ENCODE assay signal across 15 mouse cellular contexts in genomic region chr1:162243651-162243990, GRCm38 (mm10).
DNase-seq lines count a peak whose midpoint lies in the region; ATAC-seq and TF ChIP-seq lines count a peak whose summit lies in the region.
"Had no signal": no experiment of that assay in that cellular context is flagged by ENCODE, and none has a peak within 500 bp of the region (broad histone marks: within the 10 kb centered on the region; RNA-seq: fewer than 3 reads in every experiment).

No protein-coding gene starts in this region.

- 23% methylated on average over 2 of the region's 2 CpGs for WGBS in intestine, embryonic 14.5 days
- WGBS in intestine, postnatal 0 days: 51% methylated on average over 2 of the region's 2 CpGs
- WGBS in midbrain, postnatal 0 days: 57% methylated on average over 2 of the region's 2 CpGs
- WGBS in midbrain, embryonic 13.5 days: 68% methylated on average over 2 of the region's 2 CpGs
- WGBS in embryonic facial prominence, embryonic 13.5 days: 13% methylated on average over 2 of the region's 2 CpGs
- 30% methylated on average over 2 of the region's 2 CpGs for WGBS in stomach, embryonic 15.5 days

- H3K27me3 ChIP-seq in intestine, embryonic 14.5 days (replicated peaks; ENCODE audit: control insufficient read depth, insufficient read depth, low read length): no peaks in the 10 kb centered on the region
- no peaks in the 10 kb centered on the region for H3K27me3 ChIP-seq in intestine, postnatal 0 days (replicated peaks; ENCODE audit: control insufficient read depth, insufficient read depth, low read length)
- H3K27me3 ChIP-seq in midbrain, postnatal 0 days (ENCODE audit: insufficient read depth, low read length): no peaks in the 10 kb centered on the region
- no peaks in the 10 kb centered on the region for H3K27me3 ChIP-seq in midbrain, embryonic 13.5 days
- no peaks in the 10 kb centered on the region for H3K27me3 ChIP-seq in embryonic facial prominence, embryonic 13.5 days
- no peaks in the 10 kb centered on the region for H3K27me3 ChIP-seq in stomach, embryonic 15.5 days (replicated peaks)
- H3K27me3 ChIP-seq: neural tube, embryonic 15.5 days had no signal

- no peak for TF ChIP-seq CTCF in intestine, postnatal 0 days (IDR thresholded peaks at IDR 0.05; ENCODE audit: low read depth)
- TF ChIP-seq CTCF in midbrain, postnatal 0 days (IDR thresholded peaks at IDR 0.05): no peak

- no peak overlapping the region for H3K4me2 ChIP-seq in intestine, embryonic 14.5 days (ENCODE audit: low read length)
- no peak overlapping the region for H3K4me2 ChIP-seq in intestine, postnatal 0 days (replicated peaks; ENCODE audit: low read depth)
- no peak overlapping the region for H3K4me2 ChIP-seq in midbrain, postnatal 0 days (ENCODE audit: low read depth, low read length, poor library complexity, severe bottlenecking)
- no peak overlapping the region for H3K4me2 ChIP-seq in midbrain, embryonic 13.5 days (replicated peaks)
- H3K4me2 ChIP-seq in embryonic facial prominence, embryonic 13.5 days: no peak overlapping the region
- no peak overlapping the region for H3K4me2 ChIP-seq in stomach, embryonic 15.5 days
- H3K4me2 ChIP-seq: midbrain, embryonic 11.5 days; neural tube, embryonic 15.5 days had no signal

- H3K36me3 ChIP-seq in intestine, embryonic 14.5 days (ENCODE audit: control insufficient read depth, insufficient read depth, low read length): no peaks in the 10 kb centered on the region
- H3K36me3 ChIP-seq in intestine, postnatal 0 days (ENCODE audit: control insufficient read depth, insufficient read depth): no peaks in the 10 kb centered on the region
- H3K36me3 ChIP-seq in midbrain, postnatal 0 days (ENCODE audit: insufficient read depth, low read length): no peaks in the 10 kb centered on the region
- H3K36me3 ChIP-seq in midbrain, embryonic 13.5 days: no peaks in the 10 kb centered on the region
- H3K36me3 ChIP-seq in embryonic facial prominence, embryonic 13.5 days: no peaks in the 10 kb centered on the region
- no peaks in the 10 kb centered on the region for H3K36me3 ChIP-seq in stomach, embryonic 15.5 days
- H3K36me3 ChIP-seq: neural tube, embryonic 15.5 days had no signal

- H3K9ac ChIP-seq in intestine, embryonic 14.5 days (ENCODE audit: low read length): no peak overlapping the region
- no peak overlapping the region for H3K9ac ChIP-seq in intestine, postnatal 0 days (ENCODE audit: low read depth, low read length)
- H3K9ac ChIP-seq in midbrain, postnatal 0 days (replicated peaks; ENCODE audit: low read length, poor library complexity, severe bottlenecking): no peak overlapping the region
- no peak overlapping the region for H3K9ac ChIP-seq in midbrain, embryonic 13.5 days (replicated peaks)
- H3K9ac ChIP-seq in embryonic facial prominence, embryonic 13.5 days: no peak overlapping the region
- H3K9ac ChIP-seq in stomach, embryonic 15.5 days: no peak overlapping the region
- H3K9ac ChIP-seq: neural tube, embryonic 15.5 days had no signal

- no peak overlapping the region for H3K4me3 ChIP-seq in intestine, embryonic 14.5 days (ENCODE audit: low read depth, low read length)
- no peak overlapping the region for H3K4me3 ChIP-seq in intestine, postnatal 0 days (ENCODE audit: low read depth, low read length)
- H3K4me3 ChIP-seq in midbrain, postnatal 0 days (ENCODE audit: low read depth, low read length): no peak overlapping the region
- H3K4me3 ChIP-seq in midbrain, embryonic 13.5 days (replicated peaks): no peak overlapping the region
- no peak overlapping the region for H3K4me3 ChIP-seq in embryonic facial prominence, embryonic 13.5 days
- no peak overlapping the region for H3K4me3 ChIP-seq in stomach, embryonic 15.5 days (replicated peaks)
- H3K4me3 ChIP-seq: heart, adult 2 months; neural tube, embryonic 15.5 days had no signal

- peaks cover 10% of the 10 kb centered on the region for H3K4me1 ChIP-seq in intestine, embryonic 14.5 days (replicated peaks; ENCODE audit: control insufficient read depth, insufficient read depth, low read length)
- H3K4me1 ChIP-seq in intestine, postnatal 0 days (replicated peaks; ENCODE audit: control insufficient read depth, insufficient read depth, low read length): no peaks in the 10 kb centered on the region
- H3K4me1 ChIP-seq in midbrain, postnatal 0 days (ENCODE audit: insufficient read depth, low read length): no peaks in the 10 kb centered on the region
- H3K4me1 ChIP-seq in midbrain, embryonic 13.5 days (replicated peaks): peaks cover 4% of the 10 kb centered on the region; the same call in 1 of the 2 replicates
- H3K4me1 ChIP-seq in embryonic facial prominence, embryonic 13.5 days: peaks cover 38% of the 10 kb centered on the region
- no peaks in the 10 kb centered on the region for H3K4me1 ChIP-seq in stomach, embryonic 15.5 days

- DNase-seq in intestine, embryonic 14.5 days (ENCODE audit: low spot score): peak; percentile 57
- no peak for DNase-seq in midbrain, postnatal 0 days (ENCODE audit: low spot score)
- DNase-seq in adrenal gland, postnatal 10 days: no peak
- no peak for DNase-seq in left cerebral cortex, adult 9 months (ENCODE audit: low spot score in 2 of 2)
- DNase-seq: adrenal gland, postnatal 14 days; heart, adult 2 months; right cerebral cortex, postnatal 4 days; thymus, adult 2 months had no signal

- no peak; the same call in 1 of the 2 replicates for ATAC-seq in intestine, embryonic 14.5 days (replicated peaks; ENCODE audit: low FRiP score, low TSS enrichment, low read depth)
- no peak for ATAC-seq in intestine, postnatal 0 days
- 0 out of 2 replicates have a peak, but pooled peaks have one; percentile 16 for ATAC-seq in midbrain, postnatal 0 days (ENCODE audit: low FRiP score)
- ATAC-seq in midbrain, embryonic 13.5 days: no peak
- no peak for ATAC-seq in embryonic facial prominence, embryonic 13.5 days (ENCODE audit: insufficient number of reproducible peaks, insufficient read depth, low FRiP score, low TSS enrichment, low read depth)
- peak; percentile 60; the same call in 1 of the 2 replicates for ATAC-seq in stomach, embryonic 15.5 days (ENCODE audit: insufficient read depth, low FRiP score, low read depth)

- H3K9me3 ChIP-seq in intestine, embryonic 14.5 days (ENCODE audit: control insufficient read depth, low read length): no peaks in the 10 kb centered on the region
- H3K9me3 ChIP-seq in intestine, postnatal 0 days (ENCODE audit: control insufficient read depth): no peaks in the 10 kb centered on the region
- no peaks in the 10 kb centered on the region for H3K9me3 ChIP-seq in midbrain, postnatal 0 days (ENCODE audit: low read length)
- no peaks in the 10 kb centered on the region for H3K9me3 ChIP-seq in midbrain, embryonic 13.5 days
- H3K9me3 ChIP-seq in embryonic facial prominence, embryonic 13.5 days: no peaks in the 10 kb centered on the region
- no peaks in the 10 kb centered on the region for H3K9me3 ChIP-seq in stomach, embryonic 15.5 days
- H3K9me3 ChIP-seq: neural tube, embryonic 15.5 days had no signal

- H3K27ac ChIP-seq in intestine, embryonic 14.5 days (ENCODE audit: low read depth): peak overlapping the region; percentile 76
- no peak overlapping the region for H3K27ac ChIP-seq in intestine, postnatal 0 days (ENCODE audit: low read depth, low read length)
- no peak overlapping the region for H3K27ac ChIP-seq in midbrain, postnatal 0 days (ENCODE audit: low read depth, low read length)
- H3K27ac ChIP-seq in midbrain, embryonic 13.5 days: no peak overlapping the region
- peak overlapping the region; percentile 78 for H3K27ac ChIP-seq in embryonic facial prominence, embryonic 13.5 days
- H3K27ac ChIP-seq in stomach, embryonic 15.5 days: 0 out of 2 replicates have a peak overlapping the region, but pooled peaks have one; percentile 9
- H3K27ac ChIP-seq: heart, adult 2 months; hindbrain, postnatal 0 days; neural tube, embryonic 15.5 days had no signal

Comparison
In these comparisons a context has a peak if more than half of its experiments do, and no peak if none do; other contexts are left out.
1. ATAC-seq: peak in midbrain, postnatal 0 days (single experiment) and stomach, embryonic 15.5 days (single experiment); none in intestine, embryonic 14.5 days (single experiment), intestine, postnatal 0 days (single experiment), midbrain, embryonic 13.5 days (single experiment) and embryonic facial prominence, embryonic 13.5 days (single experiment).
2. H3K27ac ChIP-seq: peak in intestine, embryonic 14.5 days (single experiment), embryonic facial prominence, embryonic 13.5 days (single experiment) and stomach, embryonic 15.5 days (single experiment); none in intestine, postnatal 0 days (single experiment), midbrain, postnatal 0 days (single experiment) and midbrain, embryonic 13.5 days (single experiment).